Mouse (Mus musculus): ENCODE measurements at regions not wholly inside any gene's neighbourhood (a gene's known extent, or its start where the extent isn't known, plus 50 kb on each side); places are given as distances from the start of the nearest gene placed in this dataset.

DNA sequence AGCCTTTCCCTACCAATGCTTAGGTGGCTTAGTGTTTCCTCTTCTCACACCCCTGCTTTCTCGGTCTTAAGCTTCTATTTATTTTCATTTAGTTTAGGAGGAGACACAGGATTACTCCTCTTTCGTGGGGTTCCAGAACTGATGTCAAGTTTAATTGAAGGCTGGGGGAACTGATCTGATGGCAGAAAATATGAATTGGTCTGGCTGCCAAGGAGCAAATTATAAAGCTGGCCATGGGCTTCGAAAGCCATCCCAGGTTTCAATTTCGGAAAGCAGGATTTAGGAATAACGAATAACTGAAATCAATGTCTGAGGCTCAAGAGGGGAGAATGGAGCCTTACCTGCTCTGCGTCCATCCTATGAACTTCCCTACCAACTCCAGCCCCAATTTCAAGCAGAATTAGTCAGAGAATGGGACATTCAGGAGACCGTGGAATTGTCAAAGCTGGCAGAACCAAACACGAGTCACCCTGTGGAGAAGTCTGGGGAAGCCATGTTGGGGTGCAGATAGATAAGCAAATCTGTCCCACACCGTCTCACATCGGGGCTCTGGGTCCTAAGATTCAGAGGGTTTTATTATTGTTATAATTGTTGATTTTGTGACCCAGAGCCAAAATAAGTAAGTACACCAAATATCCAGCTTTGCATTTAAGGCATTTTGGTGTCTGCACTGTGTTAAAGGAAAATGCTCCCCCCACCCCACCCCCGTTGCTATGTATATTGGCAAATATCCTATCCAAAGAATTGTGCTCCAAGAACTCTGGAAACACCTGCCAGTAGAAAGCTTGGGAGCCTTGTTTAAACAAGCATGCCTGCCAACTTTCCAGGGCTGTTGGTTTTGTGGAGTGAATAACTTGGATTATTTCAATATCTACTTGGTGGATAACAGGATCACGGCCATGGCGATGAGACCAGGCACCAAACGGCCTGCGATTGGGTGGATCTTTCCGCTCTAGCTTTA, 56.5 kb upstream of the Tgfbr2 start:
- TF ChIP-seq POLR2A (IDR thresholded peaks at IDR 0.05; ENCODE audit: borderline replicate concordance, low read depth, low read length), result no peak
- no peak for TF ChIP-seq CTCF (IDR thresholded peaks at IDR 0.05; ENCODE audit: low read depth, low read length)
